Mouse (Mus musculus): ENCODE results near the gene Htt.

GRCm38 (mm10) chr5:34910504-34910815, 148.9 kb downstream of the Htt start:
- TF ChIP-seq POLR2A (IDR thresholded peaks at IDR 0.05; ENCODE audit: low read depth, low read length) (no peak), CTCF (IDR thresholded peaks at IDR 0.05; ENCODE audit: borderline replicate concordance, insufficient read depth, low read length) (no peak)

Measured in embryonic fibroblast, embryonic 13.5 days (primary cell).